Mouse (Mus musculus) cerebellum, adult 2 months (tissue): ENCODE data around the gene Akap14. TPM values are rescaled to one million over a fixed set of nuclear protein-coding genes. Genes with fewer than 3 reads are reported as not detected.
"Not testable (repeated sequence)": the region's sequence is repeated elsewhere in the genome, so short reads cannot be mapped to it uniquely, and the experiment has no call there.

Experiments
- DNase-seq, 2 experiments: peaks; one replicate each; pipeline ENCODE4 v3.0.0; 2021
- H3K27ac ChIP-seq: fragments of 200-500 bp; 2 replicates; pipeline ENCODE4 v1.5.1; 2012; ENCODE audit warnings: low read length, control low read depth, inconsistent platforms; ENCODE audit not compliant: insufficient read depth
- H3K27me3 ChIP-seq: fragments of 200-500 bp; 2 replicates; pipeline ENCODE4 v1.6.1; 2012; ENCODE audit warnings: inconsistent platforms, mild to moderate bottlenecking, low read length, moderate library complexity; ENCODE audit not compliant: control insufficient read depth, insufficient read depth
- H3K4me1 ChIP-seq: fragments of 200-500 bp; 2 replicates; pipeline ENCODE4 v1.6.1; 2011; ENCODE audit warnings: low read length; ENCODE audit not compliant: control insufficient read depth, insufficient read depth
- H3K4me3 ChIP-seq: fragments of 200-500 bp; replicated peaks from 2 replicates; pipeline ENCODE3; 2011; ENCODE audit warnings: mild to moderate bottlenecking, low read depth, low read length, control low read depth; ENCODE audit not compliant: insufficient read depth
- CTCF ChIP-seq: fragments of 200-500 bp; IDR thresholded peaks from 2 replicates; pipeline ENCODE4 v1.5.1; 2011; ENCODE audit warnings: low read depth, mild to moderate bottlenecking, control low read depth, low read length, moderate library complexity, borderline replicate concordance; ENCODE audit not compliant: insufficient read depth
- POLR2A ChIP-seq: fragments of 200-500 bp; IDR thresholded peaks from 2 replicates; pipeline ENCODE4 v1.6.1; 2011; ENCODE audit warnings: low read length, control low read depth, borderline replicate concordance; ENCODE audit not compliant: insufficient read depth
- WGBS: fragments of 180-500 bp; shearing (Covaris S2); methylation state at CpG from one replicate; pipeline ENCODE4 v1.1.7; 2018; 5-methylcytosine and 5-hydroxymethylcytosine counted together
- polyA plus RNA-seq: library from polyadenylated mRNA; depleted of rRNA; stranded (reverse); fragments of >200 nt; gene quantifications from 2 replicates; pipeline ENCODE4 v1.2.3, GENCODE M21; 2012; rRNA removed

The Akap14 gene
- 0.05 and 0.22 TPM in 2 replicates for polyA plus RNA-seq

GRCm38 (mm10) chrX:37168742-37169141 lies at the start of gene Akap14:
Gene Akap14, minus strand, starts transcription at chrX:37168842.
- H3K4me1 ChIP-seq, result no peaks in the 10 kb centered on the region
- 21% methylated on average over 5 of the region's 5 CpGs for WGBS
- no peak within 1 kb of the TSS for H3K27ac ChIP-seq
- DNase-seq, result no peak
- H3K4me3 ChIP-seq, result no peak within 1 kb of the TSS
- no peaks in the 10 kb centered on the region for H3K27me3 ChIP-seq
- TF ChIP-seq CTCF, result no peak
- no peak for TF ChIP-seq POLR2A

- H3K27ac ChIP-seq, result no peak within 1 kb of the TSS
- no peak for DNase-seq
- 85% methylated on average over 10 of the region's 10 CpGs for WGBS
- no peak for TF ChIP-seq CTCF
- no peak for TF ChIP-seq POLR2A
- H3K27me3 ChIP-seq, result no peaks in the 10 kb centered on the region
- no peaks in the 10 kb centered on the region for H3K4me1 ChIP-seq
- H3K4me3 ChIP-seq, result no peak within 1 kb of the TSS
These were observed 42.3 kb upstream of the Akap14 start, which contains the start of gene Gm9 for GRCm38 (mm10) chrX:37210941-37211340. Gene Gm9, minus strand, starts transcription at chrX:37211041.

- no peak for TF ChIP-seq POLR2A
- no peak for TF ChIP-seq CTCF
- H3K4me1 ChIP-seq, result no peaks in the 10 kb centered on the region
- no peak for DNase-seq
- 62% methylated on average over 8 of the region's 8 CpGs for WGBS
- no peak overlapping the region for H3K27ac ChIP-seq
- H3K4me3 ChIP-seq, result no peak overlapping the region
- no peaks in the 10 kb centered on the region for H3K27me3 ChIP-seq
These were observed 30.0 kb upstream of the Akap14 start for GRCm38 (mm10) chrX:37198676-37199075.

- TF ChIP-seq POLR2A, result no peak
- no peak for TF ChIP-seq CTCF
- DNase-seq, result peak in 1 of 2 experiments; percentile 20
- no peaks in the 10 kb centered on the region for H3K4me1 ChIP-seq
- no peaks in the 10 kb centered on the region for H3K27me3 ChIP-seq
- 0 out of 2 replicates have a peak overlapping the region, but pooled peaks have one; percentile 44 for H3K27ac ChIP-seq
- 10% methylated on average over 28 of the region's 28 CpGs for WGBS
- peak overlapping the region; percentile 92 for H3K4me3 ChIP-seq
These were observed 23.2 kb upstream of the Akap14 start for GRCm38 (mm10) chrX:37191744-37192379.

- DNase-seq, result peak; percentile 89 to 90
- Histone ChIP-seq H3K27ac (peak within 1 kb of the TSS; percentile 44), H3K4me3 (peak within 1 kb of the TSS; percentile 92), H3K27me3 (no peaks in the 10 kb centered on the region), H3K4me1 (no peaks in the 10 kb centered on the region)
- TF ChIP-seq POLR2A, result peak; percentile 47; the same call in 1 of the 2 replicates
- no peak for TF ChIP-seq CTCF
- WGBS, result 6% methylated on average over 63 of the region's 63 CpGs
These were observed 22.6 kb upstream of the Akap14 start, which contains the start of the genes Ndufa1 and Rnf113a1 for GRCm38 (mm10) chrX:37191105-37191743. Gene Ndufa1, minus strand, starts transcription at chrX:37191163. Gene Rnf113a1, plus strand, starts transcription at chrX:37191245.

GRCm38 (mm10) chrX:37190755-37191104 lies 22.1 kb upstream of the Akap14 start:
- Histone ChIP-seq H3K27ac (no peak overlapping the region), H3K4me3 (peak overlapping the region; percentile 92), H3K27me3 (no peaks in the 10 kb centered on the region), H3K4me1 (no peaks in the 10 kb centered on the region)
- no peak for TF ChIP-seq CTCF
- TF ChIP-seq POLR2A, result no peak
- DNase-seq, result no peak
- WGBS, result 3% methylated on average over 20 of the region's 20 CpGs

GRCm38 (mm10) chrX:37184401-37184800 lies 15.8 kb upstream of the Akap14 start:
- H3K4me1 ChIP-seq, H3K27ac ChIP-seq, H3K27me3 ChIP-seq: not testable (repeated sequence)
- H3K4me3 ChIP-seq, result peak overlapping the region; percentile 40
- DNase-seq, result peak in 1 of 2 experiments; percentile 21
- 14% methylated on average over 5 of the region's 8 CpGs for WGBS

GRCm38 (mm10) chrX:37167085-37167484 lies 1.6 kb downstream of the Akap14 start:
- H3K4me1 ChIP-seq, result no peaks in the 10 kb centered on the region
- WGBS, result 12% methylated on average over 3 of the region's 3 CpGs
- H3K27ac ChIP-seq, result no peak overlapping the region
- no peaks in the 10 kb centered on the region for H3K27me3 ChIP-seq
- DNase-seq, result peak in 1 of 2 experiments; percentile 17
- TF ChIP-seq CTCF, result peak; percentile 40; the same call in 1 of the 2 replicates
- TF ChIP-seq POLR2A, result no peak
- H3K4me3 ChIP-seq, result no peak overlapping the region
